Mouse (Mus musculus) cerebellum, adult 9-11 months (tissue): Measurements from ENCODE around the gene Gli3.

Experiments
- DNase-seq: peaks from one replicate; pipeline ENCODE4 v3.0.0; 2022

Gene Gli3

GRCm38 (mm10) chr13:15561441-15561840 is 98.4 kb downstream of the Gli3 start:
- DNase-seq: no peak

GRCm38 (mm10) chr13:15570908-15571568 is 108.0 kb downstream of the Gli3 start:
- no peak for DNase-seq

- DNase-seq: no peak
Observed at GRCm38 (mm10) chr13:15577133-15577917, 114.3 kb downstream of the Gli3 start.

GRCm38 (mm10) chr13:15580458-15580857 is 117.4 kb downstream of the Gli3 start:
- DNase-seq: no peak

GRCm38 (mm10) chr13:15585941-15586340 is 122.9 kb downstream of the Gli3 start:
- DNase-seq: no peak

GRCm38 (mm10) chr13:15588278-15589272 is 125.5 kb downstream of the Gli3 start:
- DNase-seq: no peak

- no peak for DNase-seq
Observed at GRCm38 (mm10) chr13:15590326-15590933, 127.4 kb downstream of the Gli3 start.

- DNase-seq: no peak
Observed at GRCm38 (mm10) chr13:15596667-15597066, 133.6 kb downstream of the Gli3 start.

GRCm38 (mm10) chr13:15599741-15600140 is 136.7 kb downstream of the Gli3 start:
- no peak for DNase-seq

- no peak for DNase-seq
Observed at GRCm38 (mm10) chr13:15602161-15602560, 139.1 kb downstream of the Gli3 start.

GRCm38 (mm10) chr13:15602677-15603221 is 139.7 kb downstream of the Gli3 start:
- DNase-seq: no peak

GRCm38 (mm10) chr13:15604074-15604473 is 141.0 kb downstream of the Gli3 start:
- no peak for DNase-seq

GRCm38 (mm10) chr13:15617423-15617822 is 154.4 kb downstream of the Gli3 start:
- DNase-seq: no peak

- no peak for DNase-seq
Observed at GRCm38 (mm10) chr13:15618051-15618692, 155.1 kb downstream of the Gli3 start.

- DNase-seq: no peak
Observed at GRCm38 (mm10) chr13:15621009-15621408, 158.0 kb downstream of the Gli3 start.

- no peak for DNase-seq
Observed at GRCm38 (mm10) chr13:15624490-15625353, 161.7 kb downstream of the Gli3 start.

- DNase-seq: no peak
Observed at GRCm38 (mm10) chr13:15641548-15641947, 178.5 kb downstream of the Gli3 start.

GRCm38 (mm10) chr13:15660502-15660901 is 197.5 kb downstream of the Gli3 start:
- no peak for DNase-seq

- DNase-seq: no peak
Observed at GRCm38 (mm10) chr13:15662375-15662774, 199.3 kb downstream of the Gli3 start.

- DNase-seq: no peak
Observed at GRCm38 (mm10) chr13:15664580-15665201, 201.7 kb downstream of the Gli3 start.
